Mouse (Mus musculus) 3T3-L1 (cell line): ENCODE measurements around the gene Por.

ENCODE experiments used
- DNase-seq: peaks from one replicate; pipeline ENCODE4 v3.0.0-alpha.2; 2015; ENCODE audit warnings: low read depth, low spot score

Por gene

GRCm38 (mm10) chr5:135726641-135727346 is 57.0 kb downstream of the Por start:
- DNase-seq = peak; percentile 72

- no peak for DNase-seq
Observed at GRCm38 (mm10) chr5:135727871-135728270, 58.0 kb downstream of the Por start.

GRCm38 (mm10) chr5:135728361-135728760 is 58.5 kb downstream of the Por start:
- DNase-seq = no peak

GRCm38 (mm10) chr5:135729351-135729750 is 59.5 kb downstream of the Por start:
- DNase-seq = no peak

GRCm38 (mm10) chr5:135730278-135730677 is 60.4 kb downstream of the Por start:
- DNase-seq = no peak

- no peak for DNase-seq
Observed at GRCm38 (mm10) chr5:135730916-135731315, 61.1 kb downstream of the Por start.

GRCm38 (mm10) chr5:135731322-135731721 is 61.5 kb downstream of the Por start:
- DNase-seq = no peak

GRCm38 (mm10) chr5:135733071-135733470 is 63.2 kb downstream of the Por start:
- DNase-seq = no peak

GRCm38 (mm10) chr5:135734057-135734680 is 64.3 kb downstream of the Por start:
- no peak for DNase-seq

- DNase-seq = no peak
Observed at GRCm38 (mm10) chr5:135735741-135736140, 65.9 kb downstream of the Por start.

- no peak for DNase-seq
Observed at GRCm38 (mm10) chr5:135736544-135736943, 66.7 kb downstream of the Por start.

GRCm38 (mm10) chr5:135737154-135737553 is 67.3 kb downstream of the Por start:
- DNase-seq = no peak

- no peak for DNase-seq
Observed at GRCm38 (mm10) chr5:135738266-135738665, 68.4 kb downstream of the Por start.

GRCm38 (mm10) chr5:135742156-135742555 is 72.3 kb downstream of the Por start:
- DNase-seq = no peak

GRCm38 (mm10) chr5:135742941-135743740 is 73.3 kb downstream of the Por start:
- peak; percentile 85 for DNase-seq

- peak; percentile 93 for DNase-seq
Observed at GRCm38 (mm10) chr5:135743741-135744609, 74.1 kb downstream of the Por start, which contains the start of gene Tmem120a. TSS of gene Tmem120a (minus strand) at chr5:135744448.

GRCm38 (mm10) chr5:135744742-135745141 is 74.9 kb downstream of the Por start:
- DNase-seq = no peak

GRCm38 (mm10) chr5:135751041-135751440 is 81.2 kb downstream of the Por start:
- peak; percentile 19 for DNase-seq

GRCm38 (mm10) chr5:135751595-135751994 is 81.8 kb downstream of the Por start:
- DNase-seq = peak; percentile 35

GRCm38 (mm10) chr5:135761881-135762280 is 92.0 kb downstream of the Por start:
- no peak for DNase-seq

GRCm38 (mm10) chr5:135763526-135763925 is 93.7 kb downstream of the Por start:
- peak; percentile 87 for DNase-seq
